Mouse (Mus musculus) megakaryocyte, embryonic 14.5 days (primary cell): ENCODE measurements around the gene Lin28b. TPM values are rescaled to one million over a fixed set of nuclear protein-coding genes. Genes with fewer than 3 reads are reported as not detected.

Source experiments
- H3K27me3 ChIP-seq: replicated peaks from 2 replicates; pipeline ENCODE3; 2012; ENCODE audit warnings: inconsistent platforms
- H3K36me3 ChIP-seq: replicated peaks from 2 replicates; pipeline ENCODE3; 2012; ENCODE audit warnings: low read length, inconsistent platforms, mixed read lengths
- H3K4me1 ChIP-seq: 2 replicates; pipeline ENCODE4 v1.6.1; 2012; ENCODE audit warnings: inconsistent platforms
- H3K4me3 ChIP-seq: replicated peaks from 2 replicates; pipeline ENCODE3; 2012; ENCODE audit warnings: moderate library complexity, mild to moderate bottlenecking, inconsistent platforms
- H3K9me3 ChIP-seq: 2 replicates; pipeline ENCODE4 v1.6.1; 2012; ENCODE audit warnings: inconsistent platforms
- FLI1 ChIP-seq: IDR thresholded peaks from 2 replicates; pipeline ENCODE4 v1.6.1; 2012; ENCODE audit warnings: low read length, inconsistent platforms, mixed read lengths
- GATA1 ChIP-seq: IDR thresholded peaks from 3 replicates; pipeline ENCODE4 v1.6.1; 2012; ENCODE audit warnings: mixed read lengths, low read length, inconsistent platforms, borderline replicate concordance
- polyA plus RNA-seq: library from polyadenylated mRNA; stranded (reverse); fragments of >175 nt; gene quantifications from 2 replicates; pipeline ENCODE4 v1.2.3, GENCODE M21; 2012; ENCODE audit warnings: low replicate concordance; ENCODE audit not compliant: insufficient read depth

Lin28b gene
- 0.48 TPM in 2 replicates for polyA plus RNA-seq

GRCm38 (mm10) chr10:45485761-45486602, at the start of gene Lin28b:
TSS of gene Lin28b (minus strand) at chr10:45486395.
- TF ChIP-seq FLI1 (no peak), GATA1 (no peak)
- H3K9me3 ChIP-seq: no peaks in the 10 kb centered on the region
- H3K27me3 ChIP-seq: peaks cover 23% of the 10 kb centered on the region
- H3K4me1 ChIP-seq: peaks cover 6% of the 10 kb centered on the region
- peak within 1 kb of the TSS; percentile 95 for H3K4me3 ChIP-seq
- H3K36me3 ChIP-seq: no peaks in the 10 kb centered on the region

DNA sequence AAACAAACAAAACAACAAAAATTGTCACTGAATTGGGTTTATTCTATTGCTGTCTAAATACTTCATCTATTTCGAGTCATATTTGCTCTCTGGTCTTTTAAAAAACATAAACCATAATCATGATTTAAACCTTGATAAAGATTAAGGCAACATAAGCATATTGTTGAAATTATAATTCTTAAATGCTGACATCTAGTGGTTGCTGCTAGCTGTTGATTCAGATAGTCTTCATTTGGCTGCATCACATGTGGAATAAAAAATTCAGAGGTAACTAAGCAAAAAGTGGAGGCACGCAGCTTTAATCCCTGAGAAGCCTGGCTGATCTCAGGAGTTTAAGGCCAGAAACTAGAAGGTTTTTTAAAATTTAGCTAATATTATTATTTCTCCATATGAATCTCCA, 25.6 kb upstream of the Lin28b start:
- Histone ChIP-seq H3K4me3 (no peak overlapping the region), H3K9me3 (no peaks in the 10 kb centered on the region), H3K4me1 (peaks cover 3% of the 10 kb centered on the region; the same call in 1 of the 2 replicates), H3K36me3 (no peaks in the 10 kb centered on the region), H3K27me3 (no peaks in the 10 kb centered on the region)
- TF ChIP-seq GATA1 (no peak), FLI1 (no peak)

DNA sequence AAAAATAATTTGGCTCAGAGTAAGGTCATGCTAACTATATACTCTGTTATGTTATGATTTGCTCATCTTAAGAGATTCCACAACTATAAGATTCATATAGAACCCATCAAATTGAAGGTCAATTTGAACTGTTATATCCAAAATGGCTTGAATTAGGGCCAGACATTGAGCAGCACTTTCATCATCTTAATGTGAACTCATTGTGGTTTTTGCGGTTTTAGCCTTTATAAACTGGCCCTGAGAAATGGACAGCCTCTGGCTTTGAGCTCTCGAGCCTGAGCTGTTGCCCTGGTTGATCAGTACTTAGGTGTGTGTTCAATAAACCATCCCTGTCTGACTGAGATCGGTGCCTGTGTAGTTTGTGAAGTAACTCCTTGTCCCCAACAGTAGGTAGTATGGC, 24.5 kb upstream of the Lin28b start:
- Histone ChIP-seq H3K9me3 (no peaks in the 10 kb centered on the region), H3K4me1 (peaks cover 3% of the 10 kb centered on the region; the same call in 1 of the 2 replicates), H3K36me3 (no peaks in the 10 kb centered on the region), H3K4me3 (no peak overlapping the region), H3K27me3 (no peaks in the 10 kb centered on the region)
- TF ChIP-seq FLI1: no peak

DNA sequence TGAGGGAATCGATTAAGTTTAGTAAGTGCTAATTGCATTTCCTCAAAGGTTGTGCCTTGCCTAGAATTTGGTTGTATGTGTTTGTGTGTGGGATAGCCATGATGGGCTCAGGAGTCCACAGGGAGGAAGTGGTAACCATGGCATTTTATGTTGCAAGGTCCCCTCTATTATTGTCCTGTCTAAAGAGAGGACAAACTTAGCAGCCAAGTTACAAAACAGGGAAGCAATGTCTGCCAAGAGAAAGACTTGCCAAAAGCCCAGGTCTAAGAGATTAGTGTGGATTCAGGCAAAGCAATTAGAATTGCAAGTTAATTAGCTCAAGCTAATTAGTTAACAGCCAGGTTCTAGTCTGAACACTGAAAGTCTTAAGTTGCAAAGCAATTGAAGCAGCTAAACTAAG, 14.1 kb upstream of the Lin28b start:
- Histone ChIP-seq H3K27me3 (no peaks in the 10 kb centered on the region), H3K4me3 (no peak overlapping the region), H3K9me3 (no peaks in the 10 kb centered on the region), H3K4me1 (no peaks in the 10 kb centered on the region; the same call in 1 of the 2 replicates), H3K36me3 (no peaks in the 10 kb centered on the region)
- TF ChIP-seq FLI1 (no peak), GATA1 (no peak)

- peaks cover 23% of the 10 kb centered on the region for H3K27me3 ChIP-seq
- H3K4me3 ChIP-seq: peak overlapping the region; percentile 95
- H3K4me1 ChIP-seq: peaks cover 6% of the 10 kb centered on the region
- no peaks in the 10 kb centered on the region for H3K36me3 ChIP-seq
- TF ChIP-seq GATA1: no peak
- no peak for TF ChIP-seq FLI1
- no peaks in the 10 kb centered on the region for H3K9me3 ChIP-seq
Observed at GRCm38 (mm10) chr10:45486603-45486946, 380 bp upstream of the Lin28b start.

- peaks cover 23% of the 10 kb centered on the region for H3K27me3 ChIP-seq
- peaks cover 6% of the 10 kb centered on the region for H3K4me1 ChIP-seq
- peak overlapping the region; percentile 95 for H3K4me3 ChIP-seq
- TF ChIP-seq GATA1 (no peak), FLI1 (no peak)
- no peaks in the 10 kb centered on the region for H3K36me3 ChIP-seq
- no peaks in the 10 kb centered on the region for H3K9me3 ChIP-seq
Observed at GRCm38 (mm10) chr10:45485226-45485760, 902 bp downstream of the Lin28b start.

GRCm38 (mm10) chr10:45483210-45483609, 3.0 kb downstream of the Lin28b start:
- Histone ChIP-seq H3K4me1 (peaks cover 6% of the 10 kb centered on the region), H3K27me3 (peaks cover 20% of the 10 kb centered on the region), H3K9me3 (no peaks in the 10 kb centered on the region), H3K36me3 (no peaks in the 10 kb centered on the region), H3K4me3 (no peak overlapping the region)
- TF ChIP-seq FLI1: no peak
- no peak for TF ChIP-seq GATA1

DNA sequence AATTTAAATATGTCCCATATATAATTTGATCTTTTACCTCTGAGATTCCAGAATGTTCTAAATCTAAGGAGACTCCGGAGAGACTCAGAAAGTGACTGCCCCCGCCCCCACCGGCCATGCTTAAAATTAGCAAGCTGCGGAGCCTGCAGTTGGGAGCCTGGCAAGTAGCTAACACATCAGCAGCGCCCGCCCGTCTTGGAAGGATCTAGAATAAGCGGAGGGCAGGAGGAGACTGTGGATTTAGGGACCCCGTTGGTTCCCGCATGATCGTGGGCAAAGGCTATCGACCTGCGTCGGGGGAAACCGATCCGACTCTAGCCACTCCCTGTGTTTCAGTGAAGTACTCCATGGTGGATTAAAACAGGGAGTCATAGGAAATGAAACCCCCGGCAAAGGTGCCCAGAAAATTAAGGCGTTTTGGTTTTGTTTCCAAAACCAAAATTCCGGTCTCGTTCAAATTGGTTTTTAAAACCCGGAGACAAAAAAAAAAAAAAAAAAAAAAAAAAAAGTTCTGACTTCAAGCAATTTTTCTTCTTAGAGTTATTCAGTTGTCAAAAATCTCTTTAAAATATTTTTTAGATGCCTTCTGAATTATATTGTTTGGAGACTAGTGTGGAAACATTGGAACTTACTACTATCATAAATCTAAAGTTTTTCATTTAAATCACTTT, 12.4 kb downstream of the Lin28b start:
- peaks cover 22% of the 10 kb centered on the region for H3K4me1 ChIP-seq
- TF ChIP-seq GATA1 (no peak), FLI1 (no peak)
- H3K27me3 ChIP-seq: no peaks in the 10 kb centered on the region
- peak overlapping the region; percentile 94 for H3K4me3 ChIP-seq
- no peaks in the 10 kb centered on the region for H3K36me3 ChIP-seq
- no peaks in the 10 kb centered on the region for H3K9me3 ChIP-seq

DNA sequence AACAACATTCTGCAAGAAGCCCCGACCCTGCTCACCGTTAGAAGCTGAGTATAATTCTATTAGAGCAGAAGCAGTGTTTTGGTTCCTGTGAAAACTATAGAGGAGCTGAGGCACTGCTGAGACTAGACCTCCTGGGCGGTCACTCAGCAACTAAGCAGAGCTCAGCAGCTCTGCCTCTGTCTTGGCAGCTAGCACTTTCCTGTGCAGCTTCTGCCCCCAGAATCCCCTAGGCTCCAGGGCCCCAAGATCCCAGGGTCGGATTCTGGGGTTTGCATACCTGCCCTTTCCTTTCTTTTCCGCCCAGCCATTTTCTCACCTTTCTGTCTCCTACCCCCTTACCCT, 13.1 kb downstream of the Lin28b start:
- Histone ChIP-seq H3K36me3 (no peaks in the 10 kb centered on the region), H3K9me3 (no peaks in the 10 kb centered on the region), H3K4me1 (peaks cover 24% of the 10 kb centered on the region), H3K4me3 (peak overlapping the region; percentile 94), H3K27me3 (no peaks in the 10 kb centered on the region)
- TF ChIP-seq GATA1 (no peak), FLI1 (no peak)

DNA sequence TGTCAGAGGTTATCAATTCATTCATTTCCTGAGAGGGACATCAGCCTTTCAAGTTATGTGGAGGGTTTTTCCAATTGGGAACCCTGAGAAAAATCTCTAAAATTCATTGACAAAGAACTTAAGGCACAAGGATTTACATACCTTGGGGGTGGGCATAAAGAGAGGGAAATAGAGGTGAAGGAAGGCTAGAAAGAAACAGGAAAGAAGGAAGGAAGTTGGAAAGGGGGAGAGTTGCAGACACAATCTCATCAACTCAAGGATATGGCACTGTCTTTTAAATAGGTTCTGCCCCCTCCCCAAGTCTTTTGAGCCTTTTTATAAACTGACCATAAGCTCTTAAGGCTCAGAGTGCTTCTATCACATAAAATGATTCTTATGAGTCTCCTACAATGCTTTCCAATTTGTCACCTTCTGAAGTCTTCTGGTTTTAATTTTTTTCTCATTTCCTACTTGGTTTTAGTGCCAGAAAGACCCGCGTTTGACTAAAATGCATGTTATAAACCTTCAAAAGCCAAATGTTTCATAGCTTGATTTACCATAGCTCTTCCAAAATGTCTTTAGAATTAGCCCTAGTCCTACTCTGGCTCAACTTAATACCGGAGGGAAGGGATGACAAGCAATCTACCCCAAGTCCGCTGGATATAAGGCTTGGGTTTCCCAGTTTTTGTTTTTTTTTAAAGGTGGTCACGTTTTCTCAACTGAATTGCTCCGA, 13.6 kb downstream of the Lin28b start:
- H3K4me3 ChIP-seq: peak overlapping the region; percentile 94
- TF ChIP-seq GATA1 (no peak), FLI1 (no peak)
- no peaks in the 10 kb centered on the region for H3K9me3 ChIP-seq
- H3K27me3 ChIP-seq: no peaks in the 10 kb centered on the region
- H3K4me1 ChIP-seq: peaks cover 28% of the 10 kb centered on the region
- H3K36me3 ChIP-seq: no peaks in the 10 kb centered on the region
